Mouse (Mus musculus) left cerebral cortex, postnatal 25 days (tissue): ENCODE measurements around the gene Cyp4f14. TPM values are rescaled to one million over a fixed set of nuclear protein-coding genes. Genes with fewer than 3 reads are reported as not detected.

Source experiments
- DNase-seq, 2 experiments: peaks; one replicate each; pipeline ENCODE4 v3.0.0; 2022; ENCODE audit warnings: low spot score in 2 of 2, mixed read lengths in 1 of 2
- intact Hi-C: fragments of 180-260 bp; cut with DNase I; formaldehyde crosslinking; loops from one replicate; pipeline ENCODE4 v1.15.1; 2025
- total RNA-seq, 2 experiments: library from RNA; stranded (reverse); gene quantifications; 2 replicates each; pipeline ENCODE4 v1.2.3; 2021

The Cyp4f14 gene
- 1 to 10 TPM; 6.0 to 6.6 TPM for total RNA-seq

DNA sequence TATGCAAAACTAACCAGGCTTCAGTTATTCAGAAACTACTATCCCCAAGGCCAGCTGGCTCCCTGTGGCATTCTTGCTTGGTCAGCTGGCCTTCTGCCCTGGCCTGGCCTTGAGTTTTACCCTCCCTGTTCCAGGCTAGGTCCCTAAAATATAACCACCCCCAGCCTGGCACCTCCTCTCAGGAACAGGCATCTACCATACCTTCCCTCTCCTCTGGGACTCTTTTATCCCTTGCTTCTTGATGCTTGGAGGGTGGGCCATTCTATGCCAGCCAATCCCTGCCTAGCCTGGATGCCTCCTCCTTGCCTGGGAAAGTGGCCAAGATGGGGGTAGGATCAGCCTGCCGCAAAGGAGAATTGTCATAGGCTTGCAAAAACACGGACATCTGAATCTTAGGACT lies at the start of gene Cyp4f14:
Gene Cyp4f14 (minus strand): TSS at position 212 of the 400 bp plus-strand sequence.
- peak in 1 of 2 experiments; percentile 20 for DNase-seq
- intact Hi-C loops = no loop called here

DNA sequence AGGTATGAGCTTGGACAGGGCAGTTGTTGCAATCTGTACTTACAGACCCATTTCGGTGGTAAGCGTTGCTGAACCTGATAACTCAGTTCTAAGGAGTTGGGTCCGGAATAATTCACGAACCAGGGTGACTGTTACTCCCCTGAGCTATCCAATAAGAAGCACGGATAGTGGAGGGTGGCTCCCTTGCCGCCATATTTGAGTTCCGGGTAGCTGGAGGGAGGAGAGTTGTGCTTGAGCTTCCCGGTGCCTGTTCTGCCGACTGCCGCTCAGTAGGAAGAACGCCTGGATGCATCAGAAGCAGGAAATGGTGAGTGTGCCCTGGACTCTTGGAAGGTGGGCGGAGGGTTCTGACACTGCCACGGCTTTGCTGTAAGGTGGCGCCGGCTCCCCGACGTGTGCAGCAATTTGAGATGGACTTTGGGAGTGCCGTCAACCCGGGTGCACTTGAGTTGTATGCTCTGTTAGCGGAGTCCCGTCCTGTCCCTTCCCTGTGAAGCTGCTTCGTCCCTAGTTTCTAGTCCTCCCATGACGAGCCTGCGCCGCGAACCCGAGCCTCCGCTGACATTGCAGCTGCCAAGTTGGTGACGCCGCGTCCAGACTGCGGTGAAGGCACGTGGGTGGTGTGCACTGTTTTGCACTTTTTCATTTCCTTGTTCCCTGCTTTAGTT lies 48.6 kb upstream of the Cyp4f14 start, which contains the start of gene Zfp472:
Gene Zfp472 (plus strand): TSS at position 192 of the 668 bp plus-strand sequence.
- peak; percentile 91 to 96 for DNase-seq
- intact Hi-C loops = no loop called here

DNA sequence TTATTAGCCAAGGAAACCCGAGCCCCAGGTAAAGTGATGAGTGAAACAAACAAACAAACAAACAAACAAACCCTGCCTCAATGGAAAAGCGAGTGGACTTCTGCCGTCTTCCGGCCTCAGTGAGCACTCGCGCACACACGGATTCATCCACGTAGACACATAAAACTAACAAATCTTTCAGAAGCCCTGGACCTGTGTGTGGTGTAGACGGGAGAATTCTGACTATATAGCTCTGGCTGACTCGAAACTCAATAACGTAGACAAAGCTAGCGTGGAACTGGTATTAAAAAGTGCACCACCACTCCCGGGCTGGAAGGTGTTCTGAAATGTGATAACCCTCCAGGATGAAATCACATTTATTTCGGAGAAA lies 48.1 kb upstream of the Cyp4f14 start:
- intact Hi-C loops = no loop called here
- DNase-seq = no peak

DNA sequence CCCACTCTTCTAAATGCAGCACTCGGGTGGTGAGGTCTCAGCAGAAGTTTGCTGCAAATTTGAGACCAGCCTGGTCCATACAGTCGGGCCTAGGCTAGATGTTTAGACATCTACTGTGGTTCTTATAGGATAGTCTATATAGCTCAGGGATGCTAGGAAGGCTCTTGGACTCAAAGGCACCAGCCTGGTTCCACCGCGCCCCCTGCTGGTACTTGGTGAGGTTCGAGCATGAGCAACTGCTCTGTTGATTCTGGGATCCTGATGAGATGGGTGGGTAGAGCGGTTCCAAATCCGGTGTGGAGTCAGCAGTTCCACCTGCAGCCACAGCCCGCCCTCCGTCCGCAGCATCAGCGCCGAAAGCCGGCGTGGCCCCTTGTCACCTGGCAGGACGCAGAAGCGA lies 34.3 kb upstream of the Cyp4f14 start:
- intact Hi-C loops = loop anchor here (5.0 kb wide), 3 partner anchors 44 to 399 kb away; partner anchors contain the start of gene Zfp870
- peak; percentile 79 to 87 for DNase-seq

DNA sequence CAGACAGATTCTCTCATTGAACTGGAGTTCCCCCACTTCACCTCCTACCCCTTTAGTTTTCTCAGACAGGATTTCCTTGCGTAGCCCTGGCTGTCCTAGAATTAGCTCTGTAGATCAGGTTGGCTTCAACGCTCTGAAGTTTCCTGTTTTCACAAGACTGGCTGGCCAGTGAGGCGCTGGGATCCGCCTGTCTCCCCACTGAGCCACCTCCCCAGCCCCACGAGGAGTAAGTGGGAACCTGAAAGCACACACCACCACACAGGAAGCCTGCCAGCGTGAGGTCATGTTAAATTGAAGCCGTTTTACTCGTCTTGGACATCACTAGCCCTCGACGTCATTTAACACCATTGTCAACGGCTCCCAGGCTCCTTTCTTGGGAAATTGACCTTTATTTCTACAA lies 33.9 kb upstream of the Cyp4f14 start:
- intact Hi-C loops = loop anchor here (5.0 kb wide), 3 partner anchors 44 to 399 kb away; partner anchors contain the start of gene Zfp870
- no peak for DNase-seq

GRCm38 (mm10) chr17:32950136-32950535 lies 33.0 kb upstream of the Cyp4f14 start:
- intact Hi-C loops = loop anchor here (5.0 kb wide), 3 partner anchors 43 to 398 kb away; partner anchors contain the start of gene Zfp870
- no peak for DNase-seq

GRCm38 (mm10) chr17:32947215-32947914 lies 30.2 kb upstream of the Cyp4f14 start, which contains the start of gene Cyp4f13:
Gene Cyp4f13, minus strand, starts transcription at chr17:32947402.
- intact Hi-C loops = no loop called here
- DNase-seq = peak; percentile 81 to 93

DNA sequence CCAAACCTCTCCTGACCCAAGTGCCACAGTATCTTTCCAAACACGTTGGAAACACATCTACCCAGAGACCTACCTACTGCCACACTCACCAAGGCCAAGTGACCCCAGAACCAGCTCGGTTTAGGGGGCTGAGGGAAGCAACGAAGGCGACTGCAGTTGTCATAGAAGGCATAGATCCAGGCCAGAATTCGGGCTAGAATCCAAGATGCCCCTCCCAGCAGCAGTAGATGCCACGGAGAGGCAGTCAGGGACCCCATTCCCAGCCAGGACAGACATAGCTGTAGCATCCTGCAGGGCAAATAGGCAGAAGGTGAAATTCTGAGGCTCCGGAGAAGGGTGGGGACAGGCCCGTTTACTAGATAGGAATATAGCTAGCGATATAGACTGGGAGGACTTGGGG lies 29.6 kb upstream of the Cyp4f14 start:
- intact Hi-C loops = no loop called here
- DNase-seq = no peak

- intact Hi-C loops = loop anchor here (5.0 kb wide), 1 partner anchor 307 kb away; no protein-coding TSS in a partner anchor
- DNase-seq = no peak
Observed at GRCm38 (mm10) chr17:32944402-32945035, 27.4 kb upstream of the Cyp4f14 start.

GRCm38 (mm10) chr17:32943661-32944060 lies 26.5 kb upstream of the Cyp4f14 start:
- DNase-seq = no peak
- intact Hi-C loops = loop anchor here (5.0 kb wide), 1 partner anchor 306 kb away; no protein-coding TSS in a partner anchor

- intact Hi-C loops = loop anchor here (5.0 kb wide), 1 partner anchor 303 kb away; no protein-coding TSS in a partner anchor
- DNase-seq = no peak
Observed at GRCm38 (mm10) chr17:32939831-32940230, 22.7 kb upstream of the Cyp4f14 start.

DNA sequence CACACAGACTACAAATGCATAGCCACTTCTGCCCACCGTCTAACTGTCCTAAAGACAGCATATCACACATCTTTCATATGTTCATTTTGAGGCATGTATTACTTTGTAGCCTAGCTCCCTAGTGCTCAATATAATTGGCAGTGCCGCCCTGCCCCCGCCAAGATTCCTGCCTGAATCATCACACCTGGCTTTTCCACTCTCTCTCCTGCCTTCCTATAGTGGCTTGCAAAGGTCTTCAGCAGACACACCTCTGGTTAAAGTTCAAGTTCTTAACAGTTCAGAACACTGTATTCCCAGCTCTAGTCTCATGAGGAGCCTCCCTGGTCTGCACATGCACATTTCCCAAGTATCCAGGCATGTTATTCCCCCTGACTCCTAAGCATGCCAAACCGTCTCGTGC lies 10.7 kb upstream of the Cyp4f14 start:
- DNase-seq = no peak
- intact Hi-C loops = no loop called here

DNA sequence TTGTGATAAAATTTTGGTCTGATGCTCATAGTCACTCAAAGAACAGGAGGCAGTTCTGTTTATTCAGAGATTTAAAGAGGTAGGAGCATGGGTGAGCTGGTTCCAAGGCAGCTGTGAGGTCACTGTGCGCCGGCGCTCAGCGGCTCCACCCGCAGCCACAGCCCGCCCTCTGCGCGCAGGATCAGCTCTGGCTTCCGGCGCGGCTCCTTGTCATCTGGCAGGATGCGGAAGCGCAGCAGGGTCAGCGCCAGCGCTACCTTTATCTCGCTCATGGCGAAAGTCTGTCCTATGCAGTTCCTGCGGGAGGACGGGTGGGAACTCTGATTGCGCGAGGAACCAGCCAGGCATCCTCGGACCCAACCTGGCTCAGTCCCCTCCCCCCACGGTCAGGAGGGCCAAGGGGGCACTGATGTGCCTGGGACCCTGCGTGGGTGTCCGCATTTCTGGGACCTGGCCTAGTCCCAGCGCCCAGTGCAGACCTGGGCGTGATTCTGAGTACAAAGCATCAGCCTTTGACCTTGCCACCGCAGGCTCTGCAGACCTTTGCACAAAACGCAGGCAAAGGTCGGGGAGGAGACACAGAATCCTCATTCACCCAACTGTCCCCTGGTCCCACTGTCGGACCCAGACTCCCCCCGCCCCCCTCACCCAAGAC lies 7.6 kb upstream of the Cyp4f14 start:
- intact Hi-C loops = no loop called here
- peak; percentile 65 to 72 for DNase-seq

GRCm38 (mm10) chr17:32923681-32924080 lies 6.5 kb upstream of the Cyp4f14 start:
- no peak for DNase-seq

GRCm38 (mm10) chr17:32919123-32919522 lies 2.0 kb upstream of the Cyp4f14 start:
- intact Hi-C loops = no loop called here
- DNase-seq = no peak

More at GRCm38 (mm10) chr17:32923681-32924080, 6.5 kb upstream of the Cyp4f14 start:
- intact Hi-C loops = no loop called here

DNA sequence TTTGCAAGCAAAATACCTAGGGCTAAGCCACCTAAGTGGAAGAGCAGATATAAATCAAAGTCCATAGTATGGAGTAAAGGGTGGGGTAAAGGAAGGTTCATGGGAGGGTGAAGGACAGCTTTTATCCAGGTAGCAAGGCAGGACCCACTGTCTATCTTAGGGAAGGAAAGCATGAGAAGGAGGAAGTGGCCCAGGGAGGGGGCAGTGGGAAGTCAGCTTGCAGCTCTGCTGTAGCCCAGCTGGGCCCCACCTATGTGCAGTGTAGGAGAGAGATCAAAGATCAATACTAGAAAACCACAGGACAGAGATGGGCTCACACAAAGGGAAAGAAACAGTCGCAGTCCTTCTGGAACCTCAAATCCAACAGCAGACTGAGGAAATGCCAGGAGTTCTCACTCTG lies 1.1 kb downstream of the Cyp4f14 start:
- intact Hi-C loops = no loop called here
- DNase-seq = no peak

DNA sequence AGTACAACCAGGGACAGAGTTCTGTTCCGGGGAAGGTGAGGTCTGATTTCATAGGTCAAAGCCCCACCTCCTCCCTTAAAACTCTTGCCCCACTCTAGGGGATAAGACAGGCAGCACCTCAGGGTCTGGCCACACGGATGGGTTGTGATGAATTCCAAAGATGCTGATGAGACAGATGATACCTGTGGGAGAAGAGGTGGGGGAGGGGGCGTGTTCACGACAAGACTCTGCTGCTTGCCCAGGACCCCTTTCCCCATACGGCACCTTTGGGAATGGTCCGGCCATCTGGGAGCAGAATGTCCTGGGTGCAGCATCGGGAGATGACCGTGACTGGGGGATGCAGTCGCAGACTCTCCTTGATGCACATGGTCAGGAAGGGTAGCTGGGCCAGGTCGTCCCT lies 11.0 kb downstream of the Cyp4f14 start:
- intact Hi-C loops = loop anchor here (5.0 kb wide), 1 partner anchor 46 kb away; no protein-coding TSS in a partner anchor
- DNase-seq = no peak

- intact Hi-C loops = loop anchor here (5.0 kb wide), 1 partner anchor 47 kb away; no protein-coding TSS in a partner anchor
- DNase-seq = peak in 1 of 2 experiments; percentile 17
Observed at GRCm38 (mm10) chr17:32905239-32905638, 11.9 kb downstream of the Cyp4f14 start.

DNA sequence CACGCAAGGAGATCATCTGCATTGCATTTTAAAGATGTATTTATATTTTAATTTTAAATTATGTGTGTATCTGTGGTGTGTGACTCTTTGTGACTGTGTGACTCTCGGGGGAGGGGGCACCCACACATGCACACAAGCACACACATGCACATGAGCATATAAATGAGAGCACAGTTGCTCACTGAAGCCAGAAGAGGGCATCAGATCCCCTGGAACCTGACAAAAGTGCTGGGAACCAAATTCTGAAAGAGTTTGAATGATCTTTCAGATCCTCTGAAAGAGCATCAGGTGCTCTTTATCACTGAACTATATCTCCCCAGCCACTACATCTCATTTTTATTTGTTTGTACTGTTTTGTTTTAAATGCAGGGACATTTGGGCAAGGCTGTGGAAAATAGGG lies 12.7 kb downstream of the Cyp4f14 start:
- DNase-seq = no peak
- intact Hi-C loops = no loop called here
